Mouse (Mus musculus): ENCODE data around the gene Olfr1183.
"Not testable (repeated sequence)": the region's sequence is repeated elsewhere in the genome, so short reads cannot be mapped to it uniquely, and the experiment has no call there.

Olfr1183 gene

GRCm38 (mm10) chr2:88454567-88454966 is at the start of gene Olfr1183:
Gene Olfr1183, plus strand, starts transcription at chr2:88454867.
- DNase-seq (ENCODE audit: low read depth, low spot score): not testable (repeated sequence)

- DNase-seq (ENCODE audit: low read depth, low spot score): no peak
Measured at GRCm38 (mm10) chr2:88406353-88406752, 48.3 kb upstream of the Olfr1183 start, which contains the start of gene Olfr1179. Gene Olfr1179, minus strand, starts transcription at chr2:88406453.

- DNase-seq (ENCODE audit: low read depth, low spot score): no peak
Measured at GRCm38 (mm10) chr2:88419051-88419450, 35.6 kb upstream of the Olfr1183 start, which contains the start of gene Olfr1180. Gene Olfr1180, minus strand, starts transcription at chr2:88419151.

DNA sequence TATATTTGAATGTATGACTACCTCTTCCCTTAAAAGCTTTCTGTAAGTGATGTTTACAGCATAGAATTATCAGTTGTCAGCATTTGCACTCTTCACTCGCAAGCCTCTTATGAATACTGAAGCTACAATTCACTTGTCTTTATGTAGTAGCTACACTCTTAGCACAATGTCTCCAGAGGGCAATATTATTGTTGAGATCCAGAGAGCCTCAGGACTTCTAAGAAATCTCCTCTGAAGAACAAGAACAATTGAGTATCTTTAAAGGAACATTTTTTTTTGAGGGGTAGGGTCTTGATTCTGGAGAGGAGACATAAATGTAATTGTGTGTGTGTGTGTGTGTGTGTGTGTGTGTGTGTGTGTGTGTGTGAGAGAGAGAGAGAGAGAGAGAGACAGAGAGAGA is 28.6 kb upstream of the Olfr1183 start, which contains the start of gene Olfr1181:
Gene Olfr1181, minus strand, starts transcription at position 101 of the 400 bp plus-strand sequence.
- no peak for DNase-seq (ENCODE audit: low read depth, low spot score)

- DNase-seq (ENCODE audit: low read depth, low spot score): no peak
Measured at GRCm38 (mm10) chr2:88449031-88449430, 5.6 kb upstream of the Olfr1183 start, which contains the start of gene Gm13757. Gene Gm13757, minus strand, starts transcription at chr2:88449131.

DNA sequence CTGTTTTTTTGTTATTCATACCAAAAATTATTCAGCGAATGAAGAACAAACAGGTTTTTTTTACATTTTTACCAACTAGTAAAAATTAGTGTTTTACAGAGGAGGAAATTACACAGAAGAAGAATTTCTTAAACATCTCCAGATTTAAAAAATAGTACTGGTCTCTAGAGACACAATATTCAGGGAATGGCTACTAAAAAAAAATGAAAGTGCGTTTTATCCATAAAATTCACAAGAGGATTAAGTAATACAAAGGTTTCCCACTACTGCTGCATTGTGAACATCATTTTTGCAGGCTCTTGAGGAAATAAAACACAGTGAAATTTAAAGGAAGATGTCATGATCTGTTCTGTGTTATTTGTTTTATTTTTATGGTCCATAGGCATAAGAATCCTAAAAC is 28.6 kb downstream of the Olfr1183 start, which contains the start of gene Olfr1184:
Gene Olfr1184, plus strand, starts transcription at position 301 of the 400 bp plus-strand sequence.
- no peak for DNase-seq (ENCODE audit: low read depth, low spot score)

GRCm38 (mm10) chr2:88493020-88493419 is 38.4 kb downstream of the Olfr1183 start, which contains the start of gene Olfr1185-ps1:
Gene Olfr1185-ps1, plus strand, starts transcription at chr2:88493320.
- DNase-seq (ENCODE audit: low read depth, low spot score): no peak

GRCm38 (mm10) chr2:88518251-88518650 is 63.6 kb downstream of the Olfr1183 start, which contains the start of gene Olfr1186:
Gene Olfr1186, plus strand, starts transcription at chr2:88518551.
- no peak for DNase-seq (ENCODE audit: low read depth, low spot score)
